ENCODE assay signal across 8 mouse cellular contexts in genomic region chr13:74639712-74640522, GRCm38 (mm10). TPM values are rescaled to one million over a fixed set of nuclear protein-coding genes. Genes with fewer than 3 reads are reported as not detected.
DNase-seq lines count a peak whose midpoint lies in the region; ATAC-seq and TF ChIP-seq lines count a peak whose summit lies in the region.

No protein-coding gene starts in this region.

- H3K27ac ChIP-seq in ES-Bruce4 (ENCODE audit: insufficient read depth, low read length), result no peak overlapping the region
- peak overlapping the region; percentile 63 for H3K27ac ChIP-seq in forebrain, embryonic 13.5 days
- H3K27ac ChIP-seq in heart, postnatal 0 days (ENCODE audit: low read depth), result peak overlapping the region; percentile 96
- peak overlapping the region; percentile 93 for H3K27ac ChIP-seq in liver, embryonic 15.5 days (replicated peaks)
- H3K27ac ChIP-seq in neural tube, embryonic 11.5 days (ENCODE audit: low read depth, low read length), result peak overlapping the region; percentile 79
- H3K27ac ChIP-seq in stomach, embryonic 16.5 days (ENCODE audit: low read length), result peak overlapping the region; percentile 98

- peak overlapping the region; percentile 78 for H3K9ac ChIP-seq in ES-Bruce4 (ENCODE audit: low read depth, poor library complexity, severe bottlenecking)
- peak overlapping the region; percentile 79 for H3K9ac ChIP-seq in forebrain, embryonic 13.5 days
- H3K9ac ChIP-seq in heart, postnatal 0 days (replicated peaks; ENCODE audit: low read depth, low read length), result peak overlapping the region; percentile 95
- peak overlapping the region; percentile 95 for H3K9ac ChIP-seq in liver, embryonic 15.5 days
- peak overlapping the region; percentile 93 for H3K9ac ChIP-seq in neural tube, embryonic 11.5 days (ENCODE audit: low read length)
- peak overlapping the region; percentile 99 for H3K9ac ChIP-seq in stomach, embryonic 16.5 days (ENCODE audit: low read length)

- ATAC-seq in cerebellum, adult (ENCODE audit: insufficient number of reproducible peaks, low FRiP score, low TSS enrichment), result peak; percentile 89
- peak; percentile 91 for ATAC-seq in forebrain, embryonic 13.5 days
- peak; percentile 85 for ATAC-seq in heart, postnatal 0 days (ENCODE audit: insufficient read depth, low read depth)
- ATAC-seq in liver, embryonic 15.5 days (ENCODE audit: insufficient read depth), result peak; percentile 81
- peak; percentile 90 for ATAC-seq in neural tube, embryonic 11.5 days (ENCODE audit: insufficient read depth, low FRiP score, low TSS enrichment)
- ATAC-seq in stomach, embryonic 16.5 days (ENCODE audit: insufficient read depth, low FRiP score), result peak; percentile 88

- TF ChIP-seq CTCF in ES-Bruce4 (IDR thresholded peaks at IDR 0.05; ENCODE audit: low read depth, low read length), result no peak
- no peak for TF ChIP-seq CTCF in heart, postnatal 0 days (IDR thresholded peaks at IDR 0.05; ENCODE audit: low read depth)

- H3K36me3 ChIP-seq in ES-Bruce4 (ENCODE audit: control insufficient read depth, insufficient read depth, low read length, poor library complexity, severe bottlenecking), result no peaks in the 10 kb centered on the region
- no peaks in the 10 kb centered on the region for H3K36me3 ChIP-seq in forebrain, embryonic 13.5 days (ENCODE audit: poor library complexity, severe bottlenecking)
- no peaks in the 10 kb centered on the region for H3K36me3 ChIP-seq in heart, postnatal 0 days (replicated peaks; ENCODE audit: control insufficient read depth, insufficient read depth, low read length)
- no peaks in the 10 kb centered on the region for H3K36me3 ChIP-seq in liver, embryonic 15.5 days (replicated peaks)
- no peaks in the 10 kb centered on the region for H3K36me3 ChIP-seq in neural tube, embryonic 11.5 days (ENCODE audit: control insufficient read depth, insufficient read depth, low read length)
- no peaks in the 10 kb centered on the region for H3K36me3 ChIP-seq in stomach, embryonic 16.5 days (ENCODE audit: control insufficient read depth, insufficient read depth, low read length)

- H3K27me3 ChIP-seq in ES-Bruce4 (ENCODE audit: control insufficient read depth, insufficient read depth, low read length, poor library complexity, severe bottlenecking), result no peaks in the 10 kb centered on the region
- no peaks in the 10 kb centered on the region for H3K27me3 ChIP-seq in forebrain, embryonic 13.5 days
- no peaks in the 10 kb centered on the region for H3K27me3 ChIP-seq in heart, postnatal 0 days (ENCODE audit: control insufficient read depth, insufficient read depth, low read length)
- no peaks in the 10 kb centered on the region for H3K27me3 ChIP-seq in liver, embryonic 15.5 days
- H3K27me3 ChIP-seq in neural tube, embryonic 11.5 days (ENCODE audit: control insufficient read depth, insufficient read depth, low read length), result no peaks in the 10 kb centered on the region
- no peaks in the 10 kb centered on the region for H3K27me3 ChIP-seq in stomach, embryonic 16.5 days (ENCODE audit: control insufficient read depth, insufficient read depth, low read length)

- peak overlapping the region; percentile 89 for H3K4me3 ChIP-seq in ES-Bruce4 (ENCODE audit: low read depth, low read length)
- peak overlapping the region; percentile 71 for H3K4me3 ChIP-seq in forebrain, embryonic 13.5 days
- peak overlapping the region; percentile 85 for H3K4me3 ChIP-seq in heart, postnatal 0 days (ENCODE audit: low read depth, low read length)
- peak overlapping the region; percentile 98 for H3K4me3 ChIP-seq in liver, embryonic 15.5 days (replicated peaks)
- H3K4me3 ChIP-seq in neural tube, embryonic 11.5 days (ENCODE audit: low read depth, low read length), result peak overlapping the region; percentile 73
- peak overlapping the region; percentile 98 for H3K4me3 ChIP-seq in stomach, embryonic 16.5 days (replicated peaks; ENCODE audit: low read length)

- WGBS in forebrain, embryonic 13.5 days, result under 1% methylated on average over 43 of the region's 49 CpGs
- WGBS in heart, postnatal 0 days, result under 1% methylated on average over 48 of the region's 49 CpGs
- WGBS in liver, embryonic 15.5 days (ENCODE audit: insufficient replicate concordance), result under 1% methylated on average over 44 of the region's 49 CpGs
- WGBS in neural tube, embryonic 11.5 days, result under 1% methylated on average over 46 of the region's 49 CpGs
- WGBS in stomach, embryonic 16.5 days, result under 1% methylated on average over 45 of the region's 49 CpGs

- H3K4me2 ChIP-seq in forebrain, embryonic 13.5 days, result peak overlapping the region; percentile 77
- peak overlapping the region; percentile 88 for H3K4me2 ChIP-seq in heart, postnatal 0 days (ENCODE audit: low read depth, low read length)
- peak overlapping the region; percentile 84 for H3K4me2 ChIP-seq in liver, embryonic 15.5 days
- peak overlapping the region; percentile 73 for H3K4me2 ChIP-seq in neural tube, embryonic 11.5 days (ENCODE audit: low read depth)
- H3K4me2 ChIP-seq in stomach, embryonic 16.5 days (ENCODE audit: low read depth, low read length), result peak overlapping the region; percentile 97

- TF ChIP-seq EP300 in ES-Bruce4 (IDR thresholded peaks at IDR 0.05; ENCODE audit: insufficient read depth, low read depth, low read length), result no peak
- TF ChIP-seq EP300 in heart, postnatal 0 days (IDR thresholded peaks at IDR 0.05; ENCODE audit: low read depth), result no peak

- TF ChIP-seq POLR2A in ES-Bruce4 (IDR thresholded peaks at IDR 0.05; ENCODE audit: insufficient read depth, low read length), result no peak

- H3K4me1 ChIP-seq in ES-Bruce4 (ENCODE audit: control insufficient read depth, insufficient read depth, low read length), result no peaks in the 10 kb centered on the region
- H3K4me1 ChIP-seq in forebrain, embryonic 13.5 days, result peaks cover 6% of the 10 kb centered on the region; the same call in 1 of the 2 replicates
- H3K4me1 ChIP-seq in heart, postnatal 0 days (ENCODE audit: control insufficient read depth, insufficient read depth), result no peaks in the 10 kb centered on the region
- 0 out of 2 replicates have a peak, but pooled peaks cover 3% of the 10 kb centered on the region for H3K4me1 ChIP-seq in liver, embryonic 15.5 days (replicated peaks)
- peaks cover 4% of the 10 kb centered on the region; the same call in 1 of the 2 replicates for H3K4me1 ChIP-seq in neural tube, embryonic 11.5 days (ENCODE audit: control insufficient read depth, insufficient read depth, low read length)
- no peaks in the 10 kb centered on the region for H3K4me1 ChIP-seq in stomach, embryonic 16.5 days (ENCODE audit: control insufficient read depth, insufficient read depth, low read length)

- H3K9me3 ChIP-seq in ES-Bruce4 (replicated peaks; ENCODE audit: control insufficient read depth, insufficient read depth, low read length, poor library complexity, severe bottlenecking), result no peaks in the 10 kb centered on the region
- no peaks in the 10 kb centered on the region for H3K9me3 ChIP-seq in forebrain, embryonic 13.5 days (replicated peaks)
- H3K9me3 ChIP-seq in heart, postnatal 0 days (replicated peaks; ENCODE audit: control insufficient read depth, low read length), result no peaks in the 10 kb centered on the region
- H3K9me3 ChIP-seq in liver, embryonic 15.5 days (replicated peaks), result no peaks in the 10 kb centered on the region
- H3K9me3 ChIP-seq in neural tube, embryonic 11.5 days (ENCODE audit: control insufficient read depth, low read length), result no peaks in the 10 kb centered on the region
- no peaks in the 10 kb centered on the region for H3K9me3 ChIP-seq in stomach, embryonic 16.5 days (replicated peaks; ENCODE audit: control insufficient read depth, low read length)

- peak; percentile 67 for DNase-seq in heart, postnatal 0 days (ENCODE audit: low spot score)
- DNase-seq in kidney, postnatal 4 days, result peak; percentile 87 to 92
- DNase-seq in neural tube, embryonic 11.5 days (ENCODE audit: low spot score), result peak; percentile 79

RNA-seq across cellular contexts. Expression of gene Erap1, which starts 0.5 kb away (rescaled TPM):
- 43.5 and 46.1 TPM in 2 replicates for polyA plus RNA-seq in ES-Bruce4 (2011; ENCODE audit: insufficient read depth, insufficient read length, low read depth, missing spikeins)
- polyA plus RNA-seq in forebrain, embryonic 13.5 days (2015; fragmentation: Nextera tagmentation; extraction: Ambion mirVana), result 3.2 and 4.1 TPM in 2 replicates
- 9.6 and 61.1 TPM in 2 replicates for total RNA-seq in heart, postnatal 0 days (2014; rRNA removed; ENCODE audit: low replicate concordance)
- 12.0 and 15.0 TPM in 2 replicates for polyA plus RNA-seq in heart, postnatal 0 days (2015; fragmentation: Nextera tagmentation; extraction: Ambion mirVana)
- 15.7 and 18.8 TPM in 2 replicates for polyA plus RNA-seq in liver, embryonic 15.5 days (2015; fragmentation: Nextera tagmentation; extraction: Ambion mirVana)
- polyA plus RNA-seq in neural tube, embryonic 11.5 days (2014; fragmentation: Nextera tagmentation; extraction: Ambion mirVana), result 7.6 and 8.5 TPM in 2 replicates
- 30.2 and 33.2 TPM in 2 replicates for polyA plus RNA-seq in stomach, embryonic 16.5 days (2015; fragmentation: Nextera tagmentation; extraction: Ambion mirVana)
